Mouse (Mus musculus): ENCODE data around the gene Pou3f3. TPM values are rescaled to one million over a fixed set of nuclear protein-coding genes. Genes with fewer than 3 reads are reported as not detected.
A peak's percentile ranks its signal among the peaks of the same experiment; 100 is the strongest.

The Pou3f3 gene
- polyA plus RNA-seq, 1 experiment from 2014 or later = 0.28 TPM

DNA sequence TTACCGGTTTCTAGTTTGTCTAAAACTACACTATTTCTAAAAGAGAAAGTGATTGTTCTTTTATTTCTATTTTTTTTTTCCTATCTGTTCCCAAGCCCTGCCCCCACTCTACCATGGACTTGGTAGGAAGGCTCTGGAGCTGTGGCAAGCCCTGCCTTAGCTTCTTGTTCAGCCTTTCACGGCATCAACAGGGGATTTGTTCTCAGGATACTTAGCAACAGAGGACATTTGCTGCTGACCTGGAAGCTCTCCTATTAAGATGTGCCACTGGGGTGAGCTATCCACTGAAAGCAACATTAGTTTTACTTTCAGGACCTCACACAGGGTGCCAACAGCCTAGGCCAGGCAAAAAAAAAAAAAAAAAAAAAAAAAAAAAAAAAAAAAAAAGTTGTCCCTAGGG lies 15.4 kb downstream of the Pou3f3 start:
- H3K4me2 ChIP-seq (ENCODE audit: low read length) = no peak overlapping the region
- peaks cover 98% of the 10 kb centered on the region for H3K27me3 ChIP-seq (replicated peaks; ENCODE audit: control insufficient read depth, insufficient read depth, low read length)
- no peak overlapping the region for H3K27ac ChIP-seq (ENCODE audit: low read depth)
- peak; percentile 51 for DNase-seq (ENCODE audit: low spot score)
- no peak overlapping the region for H3K9ac ChIP-seq (ENCODE audit: low read length)
- H3K36me3 ChIP-seq (ENCODE audit: control insufficient read depth, insufficient read depth, low read length) = no peaks in the 10 kb centered on the region
- no peak for ATAC-seq (replicated peaks; ENCODE audit: low FRiP score, low TSS enrichment, low read depth)
- H3K4me3 ChIP-seq (ENCODE audit: low read depth, low read length) = no peak overlapping the region
- 0% methylated on average over 2 of the region's 2 CpGs for WGBS
- H3K9me3 ChIP-seq (ENCODE audit: control insufficient read depth, low read length) = no peaks in the 10 kb centered on the region
- H3K4me1 ChIP-seq (replicated peaks; ENCODE audit: control insufficient read depth, insufficient read depth, low read length) = 0 out of 2 replicates have a peak, but pooled peaks cover 3% of the 10 kb centered on the region

DNA sequence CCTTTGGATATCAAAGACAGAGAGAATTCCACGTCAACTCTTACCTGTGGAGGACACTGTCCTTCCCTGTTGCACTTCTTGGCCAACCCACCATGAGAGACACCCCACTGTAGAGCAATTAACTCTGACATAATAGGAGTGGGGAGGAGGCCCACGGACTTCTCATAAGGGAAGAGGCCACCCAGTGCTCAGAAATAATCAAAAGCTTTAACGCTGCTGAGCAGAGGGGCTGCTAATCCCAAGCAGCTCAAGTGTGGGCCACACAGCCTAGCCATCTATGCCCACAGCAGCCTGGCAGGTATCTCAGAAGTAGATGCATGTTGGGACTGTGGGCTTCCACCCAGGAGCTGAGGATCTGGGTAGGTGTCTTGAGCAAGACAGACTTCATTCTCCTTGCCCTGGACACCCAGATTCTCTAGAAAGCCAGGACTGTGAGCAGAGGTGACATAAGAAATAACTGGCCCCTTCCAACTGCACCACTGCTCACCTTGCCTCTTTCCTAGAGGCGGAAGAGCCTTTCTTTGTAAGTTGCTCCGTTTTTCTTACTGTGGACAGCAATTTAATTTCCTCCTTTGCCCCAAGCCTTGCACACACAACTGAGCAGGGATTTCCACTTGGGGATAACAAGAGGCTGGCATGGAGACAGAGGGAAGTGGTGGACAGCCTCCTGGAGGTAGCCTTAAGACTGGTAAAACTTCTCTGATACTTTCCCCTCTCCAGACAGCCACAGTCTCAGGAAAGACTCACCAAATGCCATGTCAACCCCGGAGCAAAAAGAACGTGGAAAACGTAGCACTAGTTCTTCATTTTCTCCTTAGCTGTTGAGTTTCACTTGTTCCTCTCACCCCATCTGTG lies 16.1 kb downstream of the Pou3f3 start:
- no peak overlapping the region for H3K9ac ChIP-seq (ENCODE audit: low read length)
- H3K36me3 ChIP-seq (ENCODE audit: control insufficient read depth, insufficient read depth, low read length) = no peaks in the 10 kb centered on the region
- WGBS = 10% methylated on average over 8 of the region's 8 CpGs
- 0 out of 2 replicates have a peak, but pooled peaks cover 3% of the 10 kb centered on the region for H3K4me1 ChIP-seq (replicated peaks; ENCODE audit: control insufficient read depth, insufficient read depth, low read length)
- H3K4me3 ChIP-seq (ENCODE audit: low read depth, low read length) = no peak overlapping the region
- H3K9me3 ChIP-seq (ENCODE audit: control insufficient read depth, low read length) = no peaks in the 10 kb centered on the region
- no peak overlapping the region for H3K4me2 ChIP-seq (ENCODE audit: low read length)
- no peak overlapping the region for H3K27ac ChIP-seq (ENCODE audit: low read depth)
- ATAC-seq (replicated peaks; ENCODE audit: low FRiP score, low TSS enrichment, low read depth) (no peak), DNase-seq (ENCODE audit: low spot score) (peak; percentile 52)
- peaks cover 98% of the 10 kb centered on the region for H3K27me3 ChIP-seq (replicated peaks; ENCODE audit: control insufficient read depth, insufficient read depth, low read length)

DNA sequence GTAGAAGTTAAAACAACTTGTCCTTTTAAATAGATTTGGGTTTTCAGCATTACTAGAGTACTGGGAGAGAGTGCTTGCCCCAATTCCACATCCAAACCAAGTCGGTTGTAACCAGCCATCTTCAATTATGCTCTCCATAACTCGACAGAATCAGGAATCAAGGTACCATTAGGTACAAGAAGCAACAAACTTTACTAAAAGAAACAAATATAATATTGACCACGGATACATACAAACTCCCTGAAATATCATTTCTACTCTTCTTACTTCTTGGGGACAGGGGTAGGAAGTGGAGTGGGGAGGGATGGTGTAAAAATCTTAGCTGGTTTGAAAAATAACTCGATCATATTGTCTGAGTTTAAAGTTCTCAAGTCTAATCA lies 16.7 kb downstream of the Pou3f3 start:
- Histone ChIP-seq H3K27ac (ENCODE audit: low read depth) (no peak overlapping the region), H3K4me2 (ENCODE audit: low read length) (no peak overlapping the region), H3K4me3 (ENCODE audit: low read depth, low read length) (no peak overlapping the region), H3K27me3 (replicated peaks; ENCODE audit: control insufficient read depth, insufficient read depth, low read length) (peaks cover 98% of the 10 kb centered on the region), H3K9ac (ENCODE audit: low read length) (no peak overlapping the region), H3K36me3 (ENCODE audit: control insufficient read depth, insufficient read depth, low read length) (no peaks in the 10 kb centered on the region), H3K4me1 (replicated peaks; ENCODE audit: control insufficient read depth, insufficient read depth, low read length) (0 out of 2 replicates have a peak, but pooled peaks cover 3% of the 10 kb centered on the region), H3K9me3 (ENCODE audit: control insufficient read depth, low read length) (no peaks in the 10 kb centered on the region)
- DNase-seq (ENCODE audit: low spot score) (no peak), ATAC-seq (replicated peaks; ENCODE audit: low FRiP score, low TSS enrichment, low read depth) (no peak)
- 10% methylated on average over 4 of the region's 4 CpGs for WGBS

DNA sequence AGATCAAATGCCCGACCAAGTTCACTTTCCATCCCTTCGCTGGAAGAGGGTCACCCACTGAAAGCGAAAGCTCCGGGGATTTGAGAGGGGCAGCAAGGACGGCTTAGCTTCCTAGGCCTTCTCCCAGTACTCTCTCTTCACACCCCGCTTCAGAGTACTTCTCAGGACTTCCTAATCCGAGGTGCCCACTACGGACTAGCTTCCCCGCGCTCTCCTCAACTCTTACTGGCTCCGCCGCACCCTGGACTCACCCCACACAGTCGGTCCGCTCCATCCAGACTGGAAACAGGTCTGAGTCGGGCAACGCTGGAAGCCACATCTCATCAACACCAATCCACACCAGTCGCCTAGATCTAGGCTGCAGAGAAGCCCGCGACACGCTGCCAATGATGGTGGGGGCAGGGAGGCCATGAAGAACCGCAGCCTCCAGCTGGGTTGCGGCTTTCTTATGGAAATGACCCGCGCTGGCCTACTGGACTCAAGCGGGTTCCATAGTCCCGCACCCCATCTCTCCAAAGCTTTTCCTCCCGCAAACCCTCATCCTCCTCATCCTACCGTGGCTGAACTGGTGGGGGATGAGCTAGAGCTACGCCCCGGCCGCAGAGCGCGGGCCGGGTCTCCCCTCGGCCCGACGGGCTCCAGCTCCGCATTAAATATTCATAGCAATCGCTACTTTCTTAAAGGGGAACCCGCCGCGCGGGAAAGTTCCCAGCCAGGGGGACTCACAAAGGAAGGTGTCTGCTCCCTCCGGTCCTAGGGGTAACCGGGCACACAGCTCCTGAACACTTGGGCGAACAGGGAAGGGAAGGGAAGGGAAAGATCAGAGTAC lies 17.8 kb downstream of the Pou3f3 start:
- ATAC-seq (replicated peaks; ENCODE audit: low FRiP score, low TSS enrichment, low read depth) (no peak), DNase-seq (ENCODE audit: low spot score) (peak; percentile 73)

DNA sequence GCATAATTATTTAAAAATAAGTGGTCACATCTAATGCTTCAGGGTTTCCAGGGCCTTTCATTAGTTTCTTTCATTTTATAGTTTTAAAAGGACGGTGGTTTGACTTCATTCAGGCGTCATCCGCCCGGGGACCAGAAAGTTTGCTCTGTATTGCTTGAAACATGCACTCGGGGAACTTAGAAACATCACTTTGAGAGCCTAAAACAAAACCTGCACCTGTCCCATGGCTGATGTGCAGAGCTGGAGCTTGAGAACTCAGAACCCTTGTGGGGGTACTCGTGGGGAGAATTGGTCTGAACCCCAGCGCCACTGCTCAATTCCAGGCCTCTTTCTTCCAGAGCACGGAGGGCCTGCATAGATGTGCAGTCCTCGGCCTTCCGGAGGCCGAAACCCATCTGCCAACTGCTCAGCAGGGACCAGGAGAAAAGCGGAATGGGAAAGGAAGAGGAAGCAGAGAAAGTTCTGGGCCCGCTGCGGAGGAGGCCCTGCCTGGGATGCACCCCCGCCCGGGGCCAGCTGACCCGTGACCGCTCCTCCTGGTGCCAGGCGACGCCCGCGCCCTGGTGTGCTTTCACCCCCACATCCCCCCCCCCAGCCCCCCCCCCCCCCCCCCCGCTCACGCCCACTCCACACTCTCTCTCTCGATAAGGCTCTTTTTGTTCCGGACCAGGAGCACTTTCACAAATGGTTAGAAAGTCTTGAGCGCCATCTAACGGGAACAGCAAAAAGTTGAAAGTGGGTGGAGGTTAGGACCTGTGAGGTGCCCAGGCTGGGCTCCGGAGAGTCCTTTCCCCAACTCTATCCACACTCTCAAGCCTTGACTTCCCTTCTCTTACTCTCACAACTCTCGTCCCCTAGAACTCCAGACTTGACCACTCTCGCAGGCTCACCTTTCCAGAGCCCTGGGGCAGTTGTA lies 18.7 kb downstream of the Pou3f3 start:
- ATAC-seq (replicated peaks; ENCODE audit: low FRiP score, low TSS enrichment, low read depth) (peak; percentile 70), DNase-seq (ENCODE audit: low spot score) (peak; percentile 72)
- no peak overlapping the region for H3K9ac ChIP-seq (ENCODE audit: low read length)
- WGBS = 3% methylated on average over 27 of the region's 31 CpGs
- H3K4me3 ChIP-seq (ENCODE audit: low read depth, low read length) = peak overlapping the region; percentile 28
- peak overlapping the region; percentile 49 for H3K4me2 ChIP-seq (ENCODE audit: low read length)
- H3K27me3 ChIP-seq (replicated peaks; ENCODE audit: control insufficient read depth, insufficient read depth, low read length) = peaks cover 84% of the 10 kb centered on the region
- H3K36me3 ChIP-seq (ENCODE audit: control insufficient read depth, insufficient read depth, low read length) = no peaks in the 10 kb centered on the region
- H3K9me3 ChIP-seq (ENCODE audit: control insufficient read depth, low read length) = no peaks in the 10 kb centered on the region
- H3K27ac ChIP-seq (ENCODE audit: low read depth) = no peak overlapping the region
- H3K4me1 ChIP-seq (replicated peaks; ENCODE audit: control insufficient read depth, insufficient read depth, low read length) = 0 out of 2 replicates have a peak, but pooled peaks cover 3% of the 10 kb centered on the region

More for the DNA sequence above, 17.8 kb downstream of the Pou3f3 start:
- Histone ChIP-seq H3K4me2 (ENCODE audit: low read length) (peak overlapping the region; percentile 49), H3K27me3 (replicated peaks; ENCODE audit: control insufficient read depth, insufficient read depth, low read length) (peaks cover 92% of the 10 kb centered on the region), H3K9me3 (ENCODE audit: control insufficient read depth, low read length) (no peaks in the 10 kb centered on the region), H3K27ac (ENCODE audit: low read depth) (no peak overlapping the region), H3K4me1 (replicated peaks; ENCODE audit: control insufficient read depth, insufficient read depth, low read length) (0 out of 2 replicates have a peak, but pooled peaks cover 3% of the 10 kb centered on the region), H3K36me3 (ENCODE audit: control insufficient read depth, insufficient read depth, low read length) (no peaks in the 10 kb centered on the region), H3K4me3 (ENCODE audit: low read depth, low read length) (peak overlapping the region; percentile 28), H3K9ac (ENCODE audit: low read length) (no peak overlapping the region)
- under 1% methylated on average over 46 of the region's 46 CpGs for WGBS

DNA sequence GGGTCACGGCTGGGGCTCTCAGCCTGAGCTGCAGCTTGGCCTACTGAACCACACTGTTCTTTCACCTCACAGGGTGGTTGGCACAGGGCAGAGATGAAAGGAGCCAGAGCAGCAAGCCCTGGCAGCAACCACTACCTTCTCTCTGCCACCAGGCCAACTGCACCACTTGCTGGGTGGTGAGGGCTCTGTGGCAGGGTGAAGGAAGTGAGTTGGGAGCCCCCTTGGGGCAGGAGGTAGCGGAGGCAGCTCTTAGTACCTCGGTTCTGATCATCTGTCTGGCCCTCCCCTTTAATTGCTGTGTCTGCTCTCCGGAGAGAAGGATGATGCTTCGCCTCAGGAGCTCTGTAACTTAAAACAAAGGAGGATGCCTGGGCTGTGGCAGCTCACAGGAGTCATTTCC lies 23.0 kb downstream of the Pou3f3 start:
- no peak overlapping the region for H3K4me2 ChIP-seq (ENCODE audit: low read length)
- WGBS = 26% methylated on average over 5 of the region's 5 CpGs
- H3K9me3 ChIP-seq (ENCODE audit: control insufficient read depth, low read length) = no peaks in the 10 kb centered on the region
- ATAC-seq (replicated peaks; ENCODE audit: low FRiP score, low TSS enrichment, low read depth) (no peak), DNase-seq (ENCODE audit: low spot score) (no peak)
- no peak overlapping the region for H3K9ac ChIP-seq (ENCODE audit: low read length)
- H3K36me3 ChIP-seq (ENCODE audit: control insufficient read depth, insufficient read depth, low read length) = no peaks in the 10 kb centered on the region
- H3K4me1 ChIP-seq (replicated peaks; ENCODE audit: control insufficient read depth, insufficient read depth, low read length) = 0 out of 2 replicates have a peak, but pooled peaks cover 3% of the 10 kb centered on the region
- no peak overlapping the region for H3K4me3 ChIP-seq (ENCODE audit: low read depth, low read length)
- no peak overlapping the region for H3K27ac ChIP-seq (ENCODE audit: low read depth)
- H3K27me3 ChIP-seq (replicated peaks; ENCODE audit: control insufficient read depth, insufficient read depth, low read length) = peaks cover 42% of the 10 kb centered on the region

DNA sequence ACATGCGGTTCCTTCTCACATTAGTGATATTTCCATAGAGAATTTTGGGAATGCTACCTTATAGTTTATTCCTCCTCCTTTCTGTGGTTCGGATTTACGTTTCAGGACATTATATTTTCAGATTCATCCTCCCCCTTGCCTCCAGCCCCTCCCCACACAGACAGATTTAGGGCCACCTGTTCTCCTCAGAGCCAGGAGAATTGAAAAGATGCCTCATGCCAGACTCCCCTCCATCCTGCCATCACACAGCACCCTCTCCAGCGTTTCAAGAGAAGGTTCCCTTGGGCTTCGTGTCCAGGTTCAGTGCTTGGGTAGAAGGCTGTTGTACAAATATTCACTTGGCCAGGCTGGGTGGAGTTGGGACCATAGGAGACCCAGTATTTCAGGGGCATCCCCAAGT lies 25.8 kb downstream of the Pou3f3 start:
- ATAC-seq (replicated peaks; ENCODE audit: low FRiP score, low TSS enrichment, low read depth) = no peak
- Histone ChIP-seq H3K27ac (ENCODE audit: low read depth) (no peak overlapping the region), H3K36me3 (ENCODE audit: control insufficient read depth, insufficient read depth, low read length) (no peaks in the 10 kb centered on the region), H3K9me3 (ENCODE audit: control insufficient read depth, low read length) (no peaks in the 10 kb centered on the region), H3K4me3 (ENCODE audit: low read depth, low read length) (no peak overlapping the region), H3K4me2 (ENCODE audit: low read length) (no peak overlapping the region), H3K9ac (ENCODE audit: low read length) (no peak overlapping the region), H3K4me1 (replicated peaks; ENCODE audit: control insufficient read depth, insufficient read depth, low read length) (no peaks in the 10 kb centered on the region), H3K27me3 (replicated peaks; ENCODE audit: control insufficient read depth, insufficient read depth, low read length) (peaks cover 16% of the 10 kb centered on the region)
- DNase-seq (ENCODE audit: low spot score) = no peak
- 72% methylated on average over 5 of the region's 5 CpGs for WGBS

DNA sequence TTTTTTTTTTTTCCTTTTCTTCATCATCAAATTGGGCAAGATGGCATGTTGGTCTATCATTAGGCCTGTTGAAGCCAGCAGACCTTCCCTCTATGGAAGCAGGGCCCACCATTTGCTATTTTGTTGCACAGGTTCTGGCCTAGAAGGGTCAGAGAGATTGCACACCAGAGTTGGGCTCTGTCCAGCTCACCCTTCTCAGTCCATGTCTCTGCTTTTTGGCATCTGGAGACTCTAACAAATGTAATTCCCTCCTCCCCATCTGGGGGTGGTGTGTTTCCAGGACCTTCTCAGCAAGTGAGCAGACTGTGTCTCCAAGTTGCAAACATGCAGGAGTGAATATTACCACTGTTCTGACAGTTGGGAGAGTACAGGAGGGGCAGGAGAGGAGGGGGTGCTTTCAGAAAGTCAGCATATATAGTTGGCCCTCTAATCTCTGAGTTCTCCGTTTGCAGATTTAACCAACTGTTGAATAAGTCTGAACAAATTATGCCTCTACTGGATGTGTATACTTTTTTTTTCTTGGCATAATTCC lies 28.3 kb downstream of the Pou3f3 start:
- H3K9ac ChIP-seq (ENCODE audit: low read length) = no peak overlapping the region
- no peaks in the 10 kb centered on the region for H3K36me3 ChIP-seq (ENCODE audit: control insufficient read depth, insufficient read depth, low read length)
- no peak for ATAC-seq (replicated peaks; ENCODE audit: low FRiP score, low TSS enrichment, low read depth)
- WGBS = 97% methylated on average over 1 of the region's 1 CpGs
- no peaks in the 10 kb centered on the region for H3K9me3 ChIP-seq (ENCODE audit: control insufficient read depth, low read length)
- H3K27ac ChIP-seq (ENCODE audit: low read depth) = no peak overlapping the region
- H3K4me1 ChIP-seq (replicated peaks; ENCODE audit: control insufficient read depth, insufficient read depth, low read length) = no peaks in the 10 kb centered on the region
- DNase-seq (ENCODE audit: low spot score) = no peak
- no peak overlapping the region for H3K4me3 ChIP-seq (ENCODE audit: low read depth, low read length)
- no peaks in the 10 kb centered on the region; the same call in 1 of the 2 replicates for H3K27me3 ChIP-seq (replicated peaks; ENCODE audit: control insufficient read depth, insufficient read depth, low read length)
- no peak overlapping the region for H3K4me2 ChIP-seq (ENCODE audit: low read length)

All from intestine, embryonic 14.5 days (tissue).